Mouse (Mus musculus): ENCODE results near the gene Slc15a1. TPM values are rescaled to one million over a fixed set of nuclear protein-coding genes. Genes with fewer than 3 reads are reported as not detected.

Gene Slc15a1
- polyA plus RNA-seq, 2 experiments = not detected

DNA sequence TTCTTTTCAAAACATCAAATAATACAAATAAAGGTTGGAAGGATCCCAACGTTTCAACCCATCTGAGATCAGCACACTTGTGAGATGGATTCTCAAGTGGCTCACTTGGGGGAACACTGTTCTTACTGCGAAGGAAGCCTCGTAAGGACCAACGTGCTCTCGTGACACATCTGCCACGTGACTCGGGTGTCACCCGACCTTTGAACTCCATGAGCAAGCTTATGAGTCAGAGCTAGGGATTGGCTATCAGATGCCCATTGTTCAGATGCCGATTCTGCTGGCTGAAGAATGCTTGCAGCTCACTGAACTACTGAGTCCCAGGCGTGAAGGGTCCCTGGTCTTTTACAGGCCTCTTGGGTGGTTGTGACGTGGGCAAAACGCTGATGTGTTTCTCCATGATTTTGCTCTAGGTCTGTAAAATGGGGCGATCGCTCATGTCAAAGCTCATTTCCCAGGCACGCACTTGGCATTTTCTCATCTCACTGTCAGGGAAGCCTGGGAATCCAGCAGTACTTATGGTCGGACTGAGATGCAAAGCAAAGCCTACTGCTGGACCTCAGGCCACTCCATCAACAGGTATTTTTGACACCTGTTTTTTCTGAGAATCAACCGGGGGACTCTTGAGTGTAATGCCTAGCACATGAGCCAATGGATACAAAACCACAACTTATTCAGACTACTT lies 75.1 kb downstream of the Slc15a1 start:
- no peak overlapping the region for H3K9ac ChIP-seq (replicated peaks)
- no peaks in the 10 kb centered on the region for H3K36me3 ChIP-seq (replicated peaks; ENCODE audit: control insufficient read depth, insufficient read depth, low read depth)
- H3K9me3 ChIP-seq (ENCODE audit: control insufficient read depth, low read length) = peaks cover 3% of the 10 kb centered on the region; the same call in 1 of the 2 replicates
- TF ChIP-seq EP300 (IDR thresholded peaks at IDR 0.05; ENCODE audit: low read depth) (no peak), CTCF (IDR thresholded peaks at IDR 0.05; ENCODE audit: low read depth) (no peak)
- no peak overlapping the region for H3K4me3 ChIP-seq (ENCODE audit: insufficient read depth in 1 of 2, low read depth in 2 of 2, low read length in 2 of 2)
- H3K27me3 ChIP-seq (ENCODE audit: control insufficient read depth, insufficient read depth, low read length) = no peaks in the 10 kb centered on the region
- DNase-seq (ENCODE audit: low read depth in 3 of 3, low spot score in 3 of 3) (no peak), ATAC-seq (ENCODE audit: insufficient read depth) (no peak)
- no peak overlapping the region for H3K27ac ChIP-seq
- H3K4me1 ChIP-seq (replicated peaks; ENCODE audit: control insufficient read depth in 2 of 2, insufficient read depth in 2 of 2, low read length in 1 of 2) = no peaks in the 10 kb centered on the region
- 71% methylated on average over 17 of the region's 17 CpGs for WGBS (ENCODE audit: insufficient replicate concordance)
- no peak overlapping the region for H3K4me2 ChIP-seq (ENCODE audit: low read depth)

DNA sequence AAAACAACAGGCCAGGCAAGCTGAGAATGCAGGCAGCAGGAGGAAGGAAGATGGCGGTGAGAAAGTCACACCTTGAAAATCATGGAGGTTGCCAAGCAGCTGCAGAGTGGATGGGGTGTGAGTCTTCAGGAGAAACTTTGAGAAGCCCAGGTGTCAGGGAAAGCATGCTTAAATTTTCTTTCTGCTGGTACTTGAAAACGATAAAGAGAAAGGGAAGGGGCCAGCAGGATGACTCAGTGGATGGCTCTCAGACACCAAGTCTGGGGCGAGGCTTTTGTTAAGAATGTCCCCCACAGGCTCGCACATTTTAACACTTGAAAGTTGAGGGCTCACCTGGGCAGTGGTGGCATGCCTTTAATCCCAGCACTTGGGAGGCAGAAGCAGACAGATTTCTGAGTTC lies 76.9 kb downstream of the Slc15a1 start:
- DNase-seq (ENCODE audit: low read depth in 3 of 3, low spot score in 3 of 3) (no peak), ATAC-seq (ENCODE audit: insufficient read depth) (no peak)
- H3K4me2 ChIP-seq (ENCODE audit: low read depth) = no peak overlapping the region
- WGBS (ENCODE audit: insufficient replicate concordance) = 87% methylated on average over 4 of the region's 4 CpGs
- H3K4me3 ChIP-seq (ENCODE audit: insufficient read depth in 1 of 2, low read depth in 2 of 2, low read length in 2 of 2) = no peak overlapping the region
- H3K9me3 ChIP-seq (ENCODE audit: control insufficient read depth, low read length) = peaks cover 3% of the 10 kb centered on the region; the same call in 1 of the 2 replicates
- no peaks in the 10 kb centered on the region for H3K27me3 ChIP-seq (ENCODE audit: control insufficient read depth, insufficient read depth, low read length)
- TF ChIP-seq EP300 (IDR thresholded peaks at IDR 0.05; ENCODE audit: low read depth) (no peak), CTCF (IDR thresholded peaks at IDR 0.05; ENCODE audit: low read depth) (no peak)
- no peaks in the 10 kb centered on the region for H3K36me3 ChIP-seq (replicated peaks; ENCODE audit: control insufficient read depth, insufficient read depth, low read depth)
- H3K27ac ChIP-seq = no peak overlapping the region
- H3K4me1 ChIP-seq (replicated peaks; ENCODE audit: control insufficient read depth in 2 of 2, insufficient read depth in 2 of 2, low read length in 1 of 2) = peaks cover 9% of the 10 kb centered on the region in 2 experiments
- H3K9ac ChIP-seq (replicated peaks) = no peak overlapping the region

DNA sequence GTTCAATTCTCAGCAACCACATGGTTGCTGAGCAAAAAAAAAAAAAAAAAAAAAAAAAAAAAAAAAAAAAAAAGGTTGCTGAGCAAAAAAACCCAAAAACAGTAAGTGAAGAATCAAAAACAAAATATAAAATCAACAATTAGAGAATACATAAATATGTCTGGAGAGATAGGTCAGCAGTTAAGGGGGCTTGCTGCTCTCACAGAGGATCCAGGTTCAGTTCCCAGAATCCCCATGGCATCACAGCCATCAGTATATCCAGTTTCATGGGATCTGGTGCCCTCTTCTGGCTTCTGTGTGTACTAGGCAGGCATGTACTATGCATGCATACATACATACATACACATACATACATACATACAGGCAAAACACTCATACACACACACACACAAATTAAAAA lies 78.3 kb downstream of the Slc15a1 start:
- H3K27me3 ChIP-seq (ENCODE audit: control insufficient read depth, insufficient read depth, low read length) = no peaks in the 10 kb centered on the region
- H3K4me2 ChIP-seq (ENCODE audit: low read depth) = no peak overlapping the region
- H3K36me3 ChIP-seq (replicated peaks; ENCODE audit: control insufficient read depth, insufficient read depth, low read depth) = no peaks in the 10 kb centered on the region
- TF ChIP-seq CTCF (IDR thresholded peaks at IDR 0.05; ENCODE audit: low read depth) = peak; percentile 75
- TF ChIP-seq EP300 (IDR thresholded peaks at IDR 0.05; ENCODE audit: low read depth) = no peak
- no peak overlapping the region for H3K9ac ChIP-seq (replicated peaks)
- no peak overlapping the region for H3K27ac ChIP-seq
- DNase-seq (ENCODE audit: low read depth in 3 of 3, low spot score in 3 of 3) (no peak), ATAC-seq (ENCODE audit: insufficient read depth) (no peak)
- peaks cover 20 to 22% of the 10 kb centered on the region in 2 experiments for H3K4me1 ChIP-seq (replicated peaks; ENCODE audit: control insufficient read depth in 2 of 2, insufficient read depth in 2 of 2, low read length in 1 of 2)
- H3K4me3 ChIP-seq (ENCODE audit: insufficient read depth in 1 of 2, low read depth in 2 of 2, low read length in 2 of 2) = no peak overlapping the region
- peaks cover 3% of the 10 kb centered on the region; the same call in 1 of the 2 replicates for H3K9me3 ChIP-seq (ENCODE audit: control insufficient read depth, low read length)

DNA sequence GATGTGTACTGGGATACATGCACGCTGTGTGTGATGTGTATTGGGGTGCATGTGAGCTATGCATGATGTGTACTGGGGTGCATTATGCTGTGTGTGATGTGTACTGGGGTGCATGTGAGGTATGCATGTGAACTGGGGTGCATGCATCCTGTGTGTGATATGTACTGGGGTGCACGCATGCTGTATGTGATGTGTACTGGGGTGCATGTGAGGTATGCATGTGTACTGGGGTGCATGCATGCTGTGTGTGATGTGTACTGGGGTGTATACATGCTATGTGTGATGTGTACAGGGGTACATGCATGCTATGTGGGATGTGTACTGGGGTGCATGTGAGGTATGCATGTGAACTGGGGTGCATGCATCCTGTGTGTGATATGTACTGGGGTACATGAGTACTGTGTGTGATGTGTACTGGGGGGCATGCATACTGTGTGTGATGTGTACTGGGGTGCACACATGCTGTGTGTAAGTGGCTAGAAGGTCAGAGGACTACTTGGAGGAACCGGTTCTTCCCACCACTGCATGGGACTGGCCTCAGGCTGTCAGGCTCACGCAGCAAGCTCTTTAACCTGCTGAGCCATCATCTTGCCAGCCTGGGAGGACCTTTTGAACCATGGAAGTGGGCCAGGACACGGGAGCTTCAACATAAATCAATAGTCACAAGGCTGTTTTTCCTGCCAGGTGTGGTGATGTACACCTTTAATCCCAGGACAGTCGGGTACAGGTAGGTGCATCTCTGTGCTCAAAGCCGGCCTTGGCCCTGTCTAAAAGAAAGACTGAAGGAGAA lies 79.9 kb downstream of the Slc15a1 start:
- Histone ChIP-seq H3K4me2 (ENCODE audit: low read depth) (no peak overlapping the region), H3K27ac (no peak overlapping the region), H3K9ac (replicated peaks) (no peak overlapping the region), H3K9me3 (ENCODE audit: control insufficient read depth, low read length) (peaks cover 3% of the 10 kb centered on the region; the same call in 1 of the 2 replicates), H3K4me1 (replicated peaks; ENCODE audit: control insufficient read depth in 2 of 2, insufficient read depth in 2 of 2, low read length in 1 of 2) (peaks cover 22 to 25% of the 10 kb centered on the region in 2 experiments), H3K4me3 (ENCODE audit: insufficient read depth in 1 of 2, low read depth in 2 of 2, low read length in 2 of 2) (no peak overlapping the region), H3K27me3 (ENCODE audit: control insufficient read depth, insufficient read depth, low read length) (no peaks in the 10 kb centered on the region), H3K36me3 (replicated peaks; ENCODE audit: control insufficient read depth, insufficient read depth, low read depth) (no peaks in the 10 kb centered on the region)
- WGBS (ENCODE audit: insufficient replicate concordance) = 67% methylated on average over 7 of the region's 7 CpGs
- no peak for TF ChIP-seq CTCF (IDR thresholded peaks at IDR 0.05; ENCODE audit: low read depth)
- TF ChIP-seq EP300 (IDR thresholded peaks at IDR 0.05; ENCODE audit: low read depth) = no peak
- ATAC-seq (ENCODE audit: insufficient read depth) (no peak), DNase-seq (ENCODE audit: low read depth in 3 of 3, low spot score in 3 of 3) (no peak)

DNA sequence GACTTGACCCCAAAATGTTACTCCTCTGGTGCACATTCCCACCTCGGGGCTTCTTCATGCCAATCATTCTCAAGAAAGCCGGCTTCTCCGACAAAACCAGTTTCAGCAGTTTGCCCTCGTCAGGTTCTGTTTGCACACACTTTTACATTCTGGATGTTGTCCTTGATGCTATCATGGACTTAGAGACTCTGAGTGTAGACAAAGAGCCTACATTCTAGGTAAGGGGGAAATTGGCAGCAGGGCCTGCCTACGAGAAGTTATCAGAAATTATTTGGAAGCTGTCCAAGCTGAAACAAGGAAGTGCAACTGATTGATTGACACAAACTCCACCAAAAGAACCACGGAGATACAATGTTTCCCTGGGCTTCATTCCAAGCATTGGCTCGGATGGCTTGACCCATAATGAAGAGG lies 81.7 kb downstream of the Slc15a1 start:
- H3K4me1 ChIP-seq (replicated peaks; ENCODE audit: control insufficient read depth in 2 of 2, insufficient read depth in 2 of 2, low read length in 1 of 2) = peaks cover 22 to 25% of the 10 kb centered on the region in 2 experiments
- ATAC-seq (ENCODE audit: insufficient read depth) = peak; percentile 22; the same call in 1 of the 2 replicates
- H3K4me2 ChIP-seq (ENCODE audit: low read depth) = peak overlapping the region; percentile 74
- peak overlapping the region; percentile 25; the same call in 1 of the 2 replicates for H3K9ac ChIP-seq (replicated peaks)
- H3K4me3 ChIP-seq (ENCODE audit: insufficient read depth in 1 of 2, low read depth in 2 of 2, low read length in 2 of 2) = no peak overlapping the region; a peak in 1 of 4 replicates
- H3K9me3 ChIP-seq (ENCODE audit: control insufficient read depth, low read length) = peaks cover 3% of the 10 kb centered on the region; the same call in 1 of the 2 replicates
- TF ChIP-seq CTCF (IDR thresholded peaks at IDR 0.05; ENCODE audit: low read depth) = no peak
- no peak for TF ChIP-seq EP300 (IDR thresholded peaks at IDR 0.05; ENCODE audit: low read depth)
- DNase-seq (ENCODE audit: low read depth in 3 of 3, low spot score in 3 of 3) = no peak
- WGBS (ENCODE audit: insufficient replicate concordance) = 18% methylated on average over 7 of the region's 7 CpGs
- peak overlapping the region; percentile 87 for H3K27ac ChIP-seq
- H3K27me3 ChIP-seq (ENCODE audit: control insufficient read depth, insufficient read depth, low read length) = no peaks in the 10 kb centered on the region
- no peaks in the 10 kb centered on the region for H3K36me3 ChIP-seq (replicated peaks; ENCODE audit: control insufficient read depth, insufficient read depth, low read depth)
